Mouse (Mus musculus): ENCODE measurements around the gene 4930415O20Rik.
A peak's percentile ranks its signal among the peaks of the same experiment; 100 is the strongest.

DNA sequence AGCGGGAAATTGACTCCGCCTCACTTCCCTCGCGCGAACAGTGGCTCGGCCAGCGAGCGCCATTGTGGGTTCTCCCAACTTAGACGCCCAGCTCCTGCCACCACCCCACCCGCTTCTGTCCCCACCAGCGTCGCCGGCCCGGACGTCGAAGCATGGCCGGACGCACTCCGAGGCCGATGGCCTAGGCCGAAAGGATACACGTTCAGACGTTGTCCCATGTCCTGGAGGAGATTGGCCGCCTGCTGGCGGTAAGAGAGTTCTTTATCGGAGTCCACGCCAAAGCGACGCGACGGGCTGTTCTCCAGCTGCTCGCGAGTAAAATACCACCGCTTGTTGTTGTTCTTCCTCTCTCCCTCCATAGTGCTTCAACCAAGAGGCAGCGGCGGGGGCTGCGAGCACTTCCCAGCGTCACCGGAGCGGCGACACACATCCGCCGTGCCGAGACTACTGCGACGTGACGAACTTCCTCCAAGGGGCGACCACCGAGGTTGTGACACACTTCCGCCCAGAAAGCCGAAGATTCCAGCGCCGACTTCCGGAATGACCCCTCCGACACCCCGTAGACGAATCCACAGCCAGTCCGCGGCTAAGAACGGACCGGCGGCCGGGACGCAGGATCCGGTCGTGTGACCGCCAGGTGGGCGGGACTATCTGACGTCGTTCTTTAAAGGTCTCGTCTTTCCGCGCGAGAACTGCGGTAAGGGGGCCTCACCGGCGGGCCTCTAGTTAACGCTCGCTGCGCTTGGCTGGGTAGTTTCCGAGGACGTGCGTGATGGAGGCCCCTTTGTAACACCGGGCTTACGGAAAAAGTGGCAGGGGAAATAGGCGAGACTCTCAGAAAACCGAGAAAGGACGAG lies 3.3 kb upstream of the 4930415O20Rik start:
- TF ChIP-seq CTCF (IDR thresholded peaks at IDR 0.05; ENCODE audit: control insufficient read depth, insufficient read depth, insufficient replicate concordance, low read depth, low read length) (no peak), POLR2A (IDR thresholded peaks at IDR 0.05; ENCODE audit: control insufficient read depth, low read depth, low read length) (peak; percentile 93)
